Mouse (Mus musculus) heart, adult 2 months (tissue): ENCODE measurements at regions not wholly inside any gene's neighbourhood (a gene's known extent, or its start where the extent isn't known, plus 50 kb on each side); places are given as distances from the start of the nearest gene placed in this dataset.

Experiments
- CTCF ChIP-seq: fragments of 200-600 bp; IDR thresholded peaks from 2 replicates; pipeline ENCODE4 v1.8.1; 2022; ENCODE audit warnings: antibody characterized with exemption, mild to moderate bottlenecking, moderate library complexity
- EP300 ChIP-seq: fragments of 200-500 bp; IDR thresholded peaks from 2 replicates; pipeline ENCODE4 v1.6.1; 2011; ENCODE audit warnings: low read depth, low read length, control low read depth; ENCODE audit not compliant: insufficient read depth
- POLR2A ChIP-seq: fragments of 200-500 bp; IDR thresholded peaks from 2 replicates; pipeline ENCODE4 v1.6.1; 2011; ENCODE audit warnings: mild to moderate bottlenecking, low read depth, low read length, control low read depth; ENCODE audit not compliant: insufficient read depth

DNA sequence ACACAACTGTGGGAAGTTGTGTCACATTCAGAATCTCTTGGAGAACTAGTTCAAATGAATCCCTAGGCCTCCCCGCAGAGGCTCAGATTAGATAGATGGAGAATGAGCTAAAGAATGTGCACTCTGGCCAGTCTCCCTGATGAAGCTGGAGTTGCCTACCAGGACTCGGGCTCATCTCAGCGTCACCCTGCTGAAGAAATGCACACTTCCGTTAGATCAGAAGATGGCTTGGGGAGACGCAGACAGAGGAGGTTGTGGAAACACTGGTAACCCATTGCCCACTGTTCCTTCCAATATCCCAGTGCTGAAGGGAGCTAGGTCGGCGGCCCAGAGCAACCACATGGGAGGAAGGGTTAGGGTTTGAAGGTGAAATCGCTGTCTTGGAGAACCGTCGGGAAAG is 77.7 kb upstream of the Armc2 start:
- TF ChIP-seq POLR2A (no peak), EP300 (no peak), CTCF (no peak)
